Mouse (Mus musculus) heart, adult 9 months (tissue): ENCODE data around the gene Nuak1.
A peak's percentile ranks its signal among the peaks of the same experiment; 100 is the strongest.
"Not testable (repeated sequence)": the region's sequence is repeated elsewhere in the genome, so short reads cannot be mapped to it uniquely, and the experiment has no call there.

Experiments used
- DNase-seq, 2 experiments: peaks; one replicate each; pipeline ENCODE4 v3.0.0; 2022; ENCODE audit warnings: low spot score in 2 of 2

The Nuak1 gene

GRCm38 (mm10) chr10:84440541-84441433 lies at the start of gene Nuak1:
Nuak1 (minus strand) TSS chr10:84440597.
- peak; percentile 90 to 91 for DNase-seq

- DNase-seq: no peak
These were observed 49.7 kb upstream of the Nuak1 start for GRCm38 (mm10) chr10:84490115-84490514.

- DNase-seq: peak; percentile 24 to 34
These were observed 47.9 kb upstream of the Nuak1 start for GRCm38 (mm10) chr10:84488315-84488714.

GRCm38 (mm10) chr10:84484661-84485060 lies 44.3 kb upstream of the Nuak1 start:
- no peak for DNase-seq

GRCm38 (mm10) chr10:84483553-84483952 lies 43.2 kb upstream of the Nuak1 start:
- no peak for DNase-seq

GRCm38 (mm10) chr10:84483069-84483468 lies 42.7 kb upstream of the Nuak1 start:
- no peak for DNase-seq

GRCm38 (mm10) chr10:84482418-84482817 lies 42.0 kb upstream of the Nuak1 start:
- not testable (repeated sequence) for DNase-seq

GRCm38 (mm10) chr10:84481327-84481671 lies 40.9 kb upstream of the Nuak1 start:
- no peak for DNase-seq

GRCm38 (mm10) chr10:84480667-84481326 lies 40.4 kb upstream of the Nuak1 start:
- peak; percentile 43 to 67 for DNase-seq

GRCm38 (mm10) chr10:84480146-84480545 lies 39.7 kb upstream of the Nuak1 start:
- DNase-seq: no peak

- no peak for DNase-seq
These were observed 37.2 kb upstream of the Nuak1 start for GRCm38 (mm10) chr10:84477613-84478076.

GRCm38 (mm10) chr10:84477045-84477612 lies 36.7 kb upstream of the Nuak1 start:
- no peak for DNase-seq

- no peak for DNase-seq
These were observed 27.3 kb upstream of the Nuak1 start for GRCm38 (mm10) chr10:84467555-84468164.

GRCm38 (mm10) chr10:84465511-84465910 lies 25.1 kb upstream of the Nuak1 start:
- no peak for DNase-seq

- no peak for DNase-seq
These were observed 20.2 kb upstream of the Nuak1 start for GRCm38 (mm10) chr10:84460420-84461101.

- no peak for DNase-seq
These were observed 17.7 kb upstream of the Nuak1 start for GRCm38 (mm10) chr10:84458094-84458493.

GRCm38 (mm10) chr10:84457539-84457938 lies 17.1 kb upstream of the Nuak1 start:
- no peak for DNase-seq

GRCm38 (mm10) chr10:84456632-84457320 lies 16.4 kb upstream of the Nuak1 start:
- no peak for DNase-seq

- DNase-seq: no peak
These were observed 11.5 kb upstream of the Nuak1 start for GRCm38 (mm10) chr10:84451883-84452282.

GRCm38 (mm10) chr10:84450654-84451053 lies 10.3 kb upstream of the Nuak1 start:
- peak in 1 of 2 experiments; percentile 81 for DNase-seq

GRCm38 (mm10) chr10:84449733-84450132 lies 9.3 kb upstream of the Nuak1 start:
- DNase-seq: no peak
